Comparison of ENCODE assay signal across 32 mouse cellular contexts in the genomic region with DNA sequence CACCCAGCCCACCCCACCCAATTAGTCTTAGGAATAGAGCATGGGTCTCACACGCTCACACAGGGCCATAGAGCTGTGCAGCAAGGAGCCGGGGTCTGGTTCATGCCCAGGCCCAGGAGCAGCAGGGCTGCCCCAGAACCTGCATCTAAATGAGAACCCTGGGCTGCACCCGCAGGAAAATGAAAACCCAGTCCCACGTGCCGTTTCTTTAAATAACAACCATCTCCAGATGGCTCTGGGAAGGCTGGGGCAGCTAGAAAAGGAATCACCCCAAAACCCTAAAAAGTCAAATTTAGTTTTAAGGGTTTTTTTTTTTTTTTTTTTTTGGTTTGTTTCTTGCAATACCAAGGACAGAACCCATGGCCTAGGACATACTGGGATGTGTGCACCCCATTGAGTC. TPM values are rescaled to one million over a fixed set of nuclear protein-coding genes. Genes with fewer than 3 reads are reported as not detected.
DNase-seq lines count a peak whose midpoint lies in the region; ATAC-seq and TF ChIP-seq lines count a peak whose summit lies in the region.
"Had no signal": no experiment of that assay in that cellular context is flagged by ENCODE, and none has a peak within 500 bp of the region (broad histone marks: within the 10 kb centered on the region; RNA-seq: fewer than 3 reads in every experiment).

No protein-coding gene starts in this region.

- no peaks in the 10 kb centered on the region for H3K27me3 ChIP-seq in forebrain, embryonic 10.5 days (ENCODE audit: poor library complexity, severe bottlenecking)
- no peaks in the 10 kb centered on the region for H3K27me3 ChIP-seq in forebrain, embryonic 15.5 days
- no peaks in the 10 kb centered on the region for H3K27me3 ChIP-seq in heart, embryonic 10.5 days (ENCODE audit: insufficient read depth, poor library complexity, severe bottlenecking)
- H3K27me3 ChIP-seq: embryonic facial prominence, embryonic 13.5 days; heart, embryonic 12.5 days; hindbrain, embryonic 15.5 days had no signal

- H3K36me3 ChIP-seq in forebrain, embryonic 10.5 days (replicated peaks) = no peaks in the 10 kb centered on the region
- H3K36me3 ChIP-seq in forebrain, embryonic 15.5 days = no peaks in the 10 kb centered on the region
- H3K36me3 ChIP-seq in heart, embryonic 10.5 days = no peaks in the 10 kb centered on the region
- H3K36me3 ChIP-seq: embryonic facial prominence, embryonic 10.5 days; embryonic facial prominence, embryonic 13.5 days; heart, embryonic 12.5 days; hindbrain, embryonic 12.5 days; hindbrain, embryonic 15.5 days had no signal

- H3K9me3 ChIP-seq in forebrain, embryonic 10.5 days = no peaks in the 10 kb centered on the region
- no peaks in the 10 kb centered on the region for H3K9me3 ChIP-seq in forebrain, embryonic 15.5 days
- no peaks in the 10 kb centered on the region for H3K9me3 ChIP-seq in heart, embryonic 10.5 days
- H3K9me3 ChIP-seq: embryonic facial prominence, embryonic 10.5 days; embryonic facial prominence, embryonic 13.5 days; heart, embryonic 12.5 days; hindbrain, embryonic 12.5 days; hindbrain, embryonic 15.5 days had no signal

- TF ChIP-seq CTCF in left cerebral cortex, adult 2 months (IDR thresholded peaks at IDR 0.05) = no peak

- H3K27ac ChIP-seq in forebrain, embryonic 10.5 days = peak overlapping the region; percentile 30; the same call in 1 of the 2 replicates
- H3K27ac ChIP-seq in forebrain, embryonic 15.5 days (replicated peaks) = no peak overlapping the region
- H3K27ac ChIP-seq in heart, embryonic 10.5 days = peak overlapping the region; percentile 25; the same call in 1 of the 2 replicates
- H3K27ac ChIP-seq in left cerebral cortex, adult 2 months = peak overlapping the region; percentile 13; the same call in 1 of the 2 replicates
- H3K27ac ChIP-seq: embryonic facial prominence, embryonic 10.5 days; embryonic facial prominence, embryonic 13.5 days; heart, adult 2 months; hindbrain, embryonic 12.5 days; hindbrain, embryonic 15.5 days had no signal

- no peak for DNase-seq in forebrain, embryonic 10.5 days (ENCODE audit: extremely low spot score, low spot score)
- no peak for DNase-seq in heart, embryonic 10.5 days (ENCODE audit: low spot score)
- DNase-seq in heart, adult 8-10 months (ENCODE audit: low spot score) = no peak
- DNase-seq in left cerebral cortex, adult 2 months (ENCODE audit: extremely low spot score in 1 of 2, low spot score in 2 of 2) = no peak
- DNase-seq in left cerebral cortex, adult 18-20 months (ENCODE audit: low spot score in 2 of 2) = no peak
- DNase-seq: adrenal gland, adult 8-10 months; adrenal gland, postnatal 25 days; cerebellum, adult 11-12 months; cerebellum, adult 8-10 months; cerebellum, postnatal 36 days; embryo, embryonic 11 days; gastrocnemius, postnatal 10 days; gastrocnemius, postnatal 36 days; heart, adult 2 months had no signal

- no peak overlapping the region for H3K4me3 ChIP-seq in forebrain, embryonic 10.5 days
- no peak overlapping the region for H3K4me3 ChIP-seq in forebrain, embryonic 15.5 days
- H3K4me3 ChIP-seq in heart, embryonic 10.5 days = no peak overlapping the region
- no peak overlapping the region for H3K4me3 ChIP-seq in left cerebral cortex, adult 2 months
- H3K4me3 ChIP-seq: embryonic facial prominence, embryonic 10.5 days; embryonic facial prominence, embryonic 13.5 days; erythroblast, embryonic 14.5 days; heart, adult 2 months; heart, embryonic 12.5 days; hindbrain, embryonic 12.5 days; hindbrain, embryonic 15.5 days had no signal

- H3K4me1 ChIP-seq in forebrain, embryonic 10.5 days = peaks cover 82% of the 10 kb centered on the region
- H3K4me1 ChIP-seq in forebrain, embryonic 15.5 days = peaks cover 33% of the 10 kb centered on the region
- H3K4me1 ChIP-seq in heart, embryonic 10.5 days = peaks cover 93% of the 10 kb centered on the region

- intact Hi-C loops in left cerebral cortex, adult 2 months (cut with DNase I) = no loop called here

- no peak overlapping the region for H3K9ac ChIP-seq in forebrain, embryonic 15.5 days (replicated peaks)
- H3K9ac ChIP-seq: embryonic facial prominence, embryonic 13.5 days; heart, embryonic 12.5 days; hindbrain, embryonic 12.5 days; hindbrain, embryonic 15.5 days had no signal

- 90% methylated on average over 5 of the region's 5 CpGs for WGBS in forebrain, embryonic 10.5 days
- 63% methylated on average over 5 of the region's 5 CpGs for WGBS in forebrain, embryonic 15.5 days
- 86% methylated on average over 5 of the region's 5 CpGs for WGBS in heart, embryonic 10.5 days

- H3K4me2 ChIP-seq in forebrain, embryonic 15.5 days (replicated peaks) = no peak overlapping the region
- H3K4me2 ChIP-seq: embryonic facial prominence, embryonic 13.5 days; heart, embryonic 12.5 days; hindbrain, embryonic 12.5 days; hindbrain, embryonic 15.5 days had no signal

- no peak for ATAC-seq in forebrain, embryonic 15.5 days (replicated peaks)
- ATAC-seq: activated CD4-positive, CD25-positive, alpha-beta regulatory T cell, adult 4 months; forebrain, embryonic 14.5 days; intestine, postnatal 0 days had no signal

RNA-seq across cellular contexts. Expression of a gene that starts 36.0 kb away (rescaled TPM):
- polyA plus RNA-seq in forebrain, embryonic 10.5 days (2016; fragmentation: Nextera tagmentation; extraction: Ambion mirVana) = 1.0 TPM in 2 replicates
- 0.73 and 0.80 TPM in 2 replicates for polyA plus RNA-seq in forebrain, embryonic 15.5 days (2015; fragmentation: Nextera tagmentation; extraction: Ambion mirVana)
- polyA plus RNA-seq in heart, embryonic 10.5 days (2016; fragmentation: Nextera tagmentation; extraction: Ambion mirVana) = 0.71 and 0.87 TPM in 2 replicates
- total RNA-seq in heart, adult 8-10 months (2022) = 1 to 10 TPM in 1 of 4 experiments, under 1 TPM in 3; 0.92 to 1.3 (median 0.93) TPM
- total RNA-seq in left cerebral cortex, adult 2 months (2021) = 1 to 10 TPM; 1.3 to 1.7 TPM
- 1 to 10 TPM; 1.4 to 1.6 TPM for total RNA-seq in left cerebral cortex, adult 18-20 months (2021)
- total RNA-seq: granulocyte monocyte progenitor cell, adult 5-6 weeks; hematopoietic stem cell, adult 5-6 weeks had no signal
- polyA plus RNA-seq: activated CD4-positive, CD25-positive, alpha-beta regulatory T cell, adult 4 months; erythroblast, embryonic 14.5 days had no signal

RNA-seq across cellular contexts. Expression of a gene that starts 47.4 kb away (rescaled TPM):
- not detected in 2 replicates for polyA plus RNA-seq in forebrain, embryonic 10.5 days (2016; fragmentation: Nextera tagmentation; extraction: Ambion mirVana)
- not detected in 2 replicates for polyA plus RNA-seq in forebrain, embryonic 15.5 days (2015; fragmentation: Nextera tagmentation; extraction: Ambion mirVana)
- not detected in 2 replicates for polyA plus RNA-seq in heart, embryonic 10.5 days (2016; fragmentation: Nextera tagmentation; extraction: Ambion mirVana)
- total RNA-seq in heart, adult 8-10 months (2022) = not detected
- total RNA-seq in left cerebral cortex, adult 2 months (2021) = not detected
- total RNA-seq in left cerebral cortex, adult 18-20 months (2021) = not detected
- total RNA-seq: adrenal gland, adult 8-10 months; adrenal gland, postnatal 25 days; ES-E14; gastrocnemius, postnatal 10 days; gastrocnemius, postnatal 36 days; granulocyte monocyte progenitor cell, adult 5-6 weeks; heart, adult 2 months; heart, postnatal 25 days; hematopoietic stem cell, adult 5-6 weeks had no signal
- polyA plus RNA-seq: activated CD4-positive, CD25-positive, alpha-beta regulatory T cell, adult 4 months; brain, embryonic 14.5 days; cortical plate, adult 2 months; embryonic facial prominence, embryonic 10.5 days; embryonic facial prominence, embryonic 13.5 days; erythroblast, embryonic 14.5 days; forebrain, embryonic 14.5 days; heart, adult 2 months; heart, embryonic 12.5 days; heart, embryonic 16.5 days; hindbrain, embryonic 12.5 days; hindbrain, embryonic 15.5 days; intestine, embryonic 14.5 days; intestine, postnatal 0 days had no signal
